Mouse (Mus musculus) brain, embryonic 14.5 days (tissue): Measurements from ENCODE around the gene Smarcd3.

Experiments
- CTCF ChIP-seq: fragments of 200-500 bp; IDR thresholded peaks from 2 replicates; pipeline ENCODE4 v1.5.1; 2012; ENCODE audit warnings: inconsistent platforms, mild to moderate bottlenecking, moderate library complexity, borderline replicate concordance; ENCODE audit not compliant: insufficient read depth, insufficient read length; ENCODE audit errors: extremely low read depth
- POLR2A ChIP-seq: fragments of 200-500 bp; IDR thresholded peaks from 2 replicates; pipeline ENCODE4 v1.6.1; 2012; ENCODE audit warnings: mild to moderate bottlenecking, inconsistent platforms, borderline replicate concordance; ENCODE audit not compliant: poor library complexity, insufficient read depth, insufficient read length, severe bottlenecking; ENCODE audit errors: extremely low read depth

DNA sequence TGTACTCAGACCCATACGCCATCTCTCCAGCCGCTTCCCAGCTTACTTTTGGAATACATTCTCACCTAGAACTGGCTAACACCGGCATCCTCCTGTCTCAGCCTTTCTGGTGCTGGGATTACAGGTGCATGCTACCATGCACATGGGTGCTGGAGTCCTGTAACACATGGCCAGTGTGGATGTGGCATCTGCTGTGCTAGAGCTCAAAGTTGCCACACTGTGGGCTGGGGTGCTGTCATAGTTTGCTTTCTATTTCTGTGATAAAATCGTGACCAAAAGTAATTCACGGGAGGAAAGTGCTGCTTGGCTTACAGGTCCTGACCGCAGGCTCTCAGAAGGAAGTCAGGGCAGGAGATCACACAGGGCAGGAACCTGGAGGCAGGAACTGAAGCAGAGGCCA lies 30.3 kb upstream of the Smarcd3 start:
- no peak for TF ChIP-seq POLR2A
- no peak for TF ChIP-seq CTCF
